Mouse (Mus musculus) hindbrain, embryonic 13.5 days (tissue): ENCODE data around the gene Sirpa. TPM values are rescaled to one million over a fixed set of nuclear protein-coding genes. Genes with fewer than 3 reads are reported as not detected.

ENCODE experiments used
- ATAC-seq: fragments of 200-750 bp; cut with Nextera tagmentation; 2 replicates; pipeline ENCODE4 v1.8.0; 2017; ENCODE audit warnings: moderate TSS enrichment; ENCODE audit not compliant: low FRiP score
- H3K27ac ChIP-seq: fragments of 300-500 bp; sonication (generic); 2 replicates; pipeline ENCODE4 v1.5.1; 2015; ENCODE audit warnings: inconsistent platforms, mild to moderate bottlenecking, moderate library complexity
- H3K27me3 ChIP-seq: fragments of 300-500 bp; sonication (generic); 2 replicates; pipeline ENCODE4 v1.6.1; 2015; ENCODE audit warnings: mild to moderate bottlenecking, inconsistent platforms
- H3K36me3 ChIP-seq: fragments of 300-500 bp; sonication (generic); 2 replicates; pipeline ENCODE4 v1.6.1; 2015; ENCODE audit warnings: mild to moderate bottlenecking, inconsistent platforms
- H3K4me1 ChIP-seq: fragments of 300-500 bp; sonication (generic); replicated peaks from 2 replicates; pipeline ENCODE4 v1.6.1; 2015; ENCODE audit warnings: inconsistent platforms
- H3K4me2 ChIP-seq: fragments of 300-500 bp; sonication (generic); 2 replicates; pipeline ENCODE4 v1.6.1; 2015; ENCODE audit warnings: inconsistent platforms, mild to moderate bottlenecking, moderate library complexity
- H3K4me3 ChIP-seq: fragments of 300-500 bp; sonication (generic); 2 replicates; pipeline ENCODE4 v1.5.1; 2015; ENCODE audit warnings: mild to moderate bottlenecking, inconsistent platforms
- H3K9ac ChIP-seq: fragments of 300-500 bp; sonication (generic); 2 replicates; pipeline ENCODE4 v1.6.1; 2015; ENCODE audit warnings: mild to moderate bottlenecking, inconsistent platforms
- H3K9me3 ChIP-seq: fragments of 300-500 bp; sonication (generic); 2 replicates; pipeline ENCODE4 v1.6.1; 2016; ENCODE audit warnings: inconsistent platforms
- WGBS: fragments of 180-500 bp; shearing (Covaris S2); methylation state at CpG from one replicate; pipeline ENCODE4 v1.1.7; 2015; 5-methylcytosine and 5-hydroxymethylcytosine counted together
- polyA plus RNA-seq: library from polyadenylated mRNA; unstranded; fragments of >200 nt; fragmentation: Nextera tagmentation; extraction: Ambion mirVana; gene quantifications from 2 replicates; pipeline ENCODE4 v1.2.1, GENCODE M21; 2015

Gene Sirpa
- polyA plus RNA-seq = 20.8 and 23.1 TPM in 2 replicates

DNA sequence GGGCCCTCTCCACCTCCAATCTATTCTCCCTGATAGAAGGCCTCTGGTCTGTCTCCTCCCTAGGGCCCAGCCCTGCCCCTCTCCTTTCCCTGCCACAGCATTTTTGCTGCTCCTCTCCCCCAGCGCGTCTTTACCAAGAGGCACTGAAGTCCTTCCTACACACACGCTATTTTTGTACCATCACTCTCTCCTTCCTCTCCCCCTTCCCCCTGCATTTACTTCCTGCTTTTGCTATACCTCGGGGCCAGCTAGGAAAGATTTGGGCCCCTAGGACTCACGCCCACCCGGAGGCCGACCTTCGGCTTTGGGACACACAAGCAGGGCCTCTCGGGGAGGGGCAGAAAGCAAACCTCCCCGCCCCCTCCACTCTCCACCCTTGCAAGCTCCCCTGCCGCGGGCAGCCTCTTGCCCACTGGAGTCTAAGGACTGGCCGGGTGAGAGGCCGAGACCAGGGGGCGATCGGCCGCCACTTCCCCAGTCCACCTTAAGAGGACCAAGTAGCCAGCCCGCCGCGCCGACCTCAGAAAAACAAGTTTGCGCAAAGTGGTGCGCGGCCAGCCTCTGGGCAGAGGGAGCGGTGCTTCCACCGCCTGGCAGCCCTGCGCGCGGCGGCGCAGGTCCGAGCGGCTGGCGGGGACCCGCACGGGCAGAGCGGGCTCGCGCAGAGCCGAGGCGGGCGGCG is at the start of gene Sirpa:
TSS of gene Sirpa (plus strand) at position 377 of the 682 bp plus-strand sequence.
- H3K4me3 ChIP-seq = peak within 1 kb of the TSS; percentile 69
- H3K4me2 ChIP-seq = peak within 1 kb of the TSS; percentile 80
- H3K36me3 ChIP-seq = no peaks in the 10 kb centered on the region
- WGBS = under 1% methylated on average over 24 of the region's 43 CpGs
- H3K27ac ChIP-seq = peak within 1 kb of the TSS; percentile 87
- H3K9me3 ChIP-seq = no peaks in the 10 kb centered on the region
- peak; percentile 90 for ATAC-seq
- peak within 1 kb of the TSS; percentile 88 for H3K9ac ChIP-seq
- peaks cover 14% of the 10 kb centered on the region for H3K27me3 ChIP-seq
- H3K4me1 ChIP-seq = peaks cover 41% of the 10 kb centered on the region

DNA sequence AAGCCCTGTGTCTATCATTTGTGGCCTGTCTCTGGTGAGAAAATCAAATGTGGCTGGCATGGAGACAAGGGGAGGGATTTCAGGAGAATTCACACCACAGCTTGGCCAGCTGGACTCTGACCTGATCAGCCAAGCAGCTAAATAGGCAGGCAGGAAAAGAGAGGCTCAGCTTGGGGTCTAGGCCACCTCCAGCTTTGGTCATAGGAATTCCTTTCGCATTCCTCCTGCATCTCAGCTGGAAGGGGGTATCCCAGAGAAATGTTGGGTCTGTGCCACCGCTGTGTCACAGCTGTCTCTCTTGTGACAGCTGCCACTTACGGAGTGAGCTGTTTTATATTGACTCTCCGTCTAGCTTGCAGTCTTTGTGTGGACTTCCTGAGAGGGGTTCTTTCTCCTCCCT is 48.2 kb upstream of the Sirpa start:
- Histone ChIP-seq H3K27ac (peak overlapping the region; percentile 1; the same call in 1 of the 2 replicates), H3K36me3 (no peaks in the 10 kb centered on the region), H3K4me3 (no peak overlapping the region), H3K9me3 (no peaks in the 10 kb centered on the region), H3K4me2 (no peak overlapping the region), H3K4me1 (0 out of 2 replicates have a peak, but pooled peaks cover 1% of the 10 kb centered on the region), H3K9ac (no peak overlapping the region), H3K27me3 (peaks cover 2% of the 10 kb centered on the region)
- 14% methylated on average over 4 of the region's 4 CpGs for WGBS
- no peak for ATAC-seq

DNA sequence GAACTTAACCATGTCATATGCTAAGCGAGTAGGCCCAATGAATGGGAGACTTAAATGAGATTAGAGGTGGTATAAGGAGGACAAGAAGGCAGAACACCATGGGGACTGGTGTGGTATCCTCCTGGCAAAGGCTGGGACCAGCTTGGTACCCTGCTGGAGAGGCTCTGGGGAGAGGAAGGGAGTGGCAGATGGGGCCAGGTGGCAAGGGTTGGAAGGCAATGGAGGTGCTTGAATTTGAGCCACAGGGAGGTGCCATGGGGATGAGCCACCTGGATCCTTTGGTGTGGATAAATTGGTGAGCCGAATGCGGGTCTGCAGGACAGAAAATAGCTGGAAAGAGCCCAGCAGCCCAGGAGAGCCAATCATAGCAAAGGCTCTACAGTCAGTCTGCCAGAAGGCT is 47.7 kb upstream of the Sirpa start:
- 62% methylated on average over 3 of the region's 3 CpGs for WGBS

DNA sequence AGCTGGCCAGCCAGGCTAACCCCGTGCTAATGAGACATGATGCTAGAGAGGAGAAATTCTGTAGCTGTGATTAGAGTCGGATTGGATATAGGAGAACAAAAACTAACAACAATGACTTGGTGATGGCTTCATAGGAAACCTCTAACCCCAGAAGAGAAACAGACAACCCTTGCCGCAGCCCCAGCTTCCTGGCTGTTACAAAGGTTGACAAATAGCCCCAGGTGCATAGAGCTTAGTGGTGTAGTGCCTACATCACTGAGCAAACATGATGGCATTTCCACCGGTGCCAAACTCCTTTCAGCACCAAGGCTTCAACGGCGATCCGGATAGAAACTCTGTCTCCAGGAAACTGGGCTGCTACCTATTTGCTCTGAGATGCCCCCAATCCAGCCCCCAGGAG is 47.0 kb upstream of the Sirpa start:
- Histone ChIP-seq H3K9ac (no peak overlapping the region), H3K4me2 (no peak overlapping the region), H3K4me3 (no peak overlapping the region), H3K27me3 (peaks cover 2% of the 10 kb centered on the region), H3K27ac (no peak overlapping the region), H3K36me3 (no peaks in the 10 kb centered on the region), H3K4me1 (0 out of 2 replicates have a peak, but pooled peaks cover 6% of the 10 kb centered on the region), H3K9me3 (no peaks in the 10 kb centered on the region)
- 86% methylated on average over 7 of the region's 7 CpGs for WGBS
- no peak for ATAC-seq

More for the DNA sequence above, 47.7 kb upstream of the Sirpa start:
- Histone ChIP-seq H3K27ac (peak overlapping the region; percentile 1; the same call in 1 of the 2 replicates), H3K4me1 (0 out of 2 replicates have a peak, but pooled peaks cover 6% of the 10 kb centered on the region), H3K27me3 (peaks cover 2% of the 10 kb centered on the region), H3K4me3 (no peak overlapping the region), H3K36me3 (no peaks in the 10 kb centered on the region), H3K9ac (no peak overlapping the region), H3K9me3 (no peaks in the 10 kb centered on the region), H3K4me2 (no peak overlapping the region)
- ATAC-seq = no peak

DNA sequence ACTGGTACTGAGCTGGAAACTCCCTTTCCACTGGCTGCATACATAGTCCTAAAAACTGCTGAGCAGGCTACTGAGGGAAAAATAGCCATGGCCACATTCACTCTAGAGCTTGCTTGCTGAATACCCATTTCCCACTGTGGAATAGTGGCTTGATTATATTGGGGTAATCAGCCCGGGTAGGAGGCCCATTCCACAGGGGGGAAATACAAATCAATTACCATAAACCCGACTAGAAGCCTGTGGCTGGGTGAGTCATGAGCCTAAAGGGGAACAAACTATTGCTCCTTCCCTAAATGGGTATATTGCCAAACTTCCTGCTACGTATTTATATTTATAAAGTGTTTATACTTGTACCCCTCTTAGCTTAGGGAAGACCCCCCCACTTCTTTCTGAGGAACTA is 45.9 kb upstream of the Sirpa start:
- Histone ChIP-seq H3K4me2 (no peak overlapping the region), H3K9ac (no peak overlapping the region), H3K4me1 (0 out of 2 replicates have a peak, but pooled peaks cover 6% of the 10 kb centered on the region), H3K27me3 (no peaks in the 10 kb centered on the region; the same call in 1 of the 2 replicates), H3K4me3 (no peak overlapping the region), H3K27ac (no peak overlapping the region), H3K36me3 (no peaks in the 10 kb centered on the region), H3K9me3 (no peaks in the 10 kb centered on the region)
- ATAC-seq = no peak
- WGBS = 70% methylated on average over 3 of the region's 3 CpGs

DNA sequence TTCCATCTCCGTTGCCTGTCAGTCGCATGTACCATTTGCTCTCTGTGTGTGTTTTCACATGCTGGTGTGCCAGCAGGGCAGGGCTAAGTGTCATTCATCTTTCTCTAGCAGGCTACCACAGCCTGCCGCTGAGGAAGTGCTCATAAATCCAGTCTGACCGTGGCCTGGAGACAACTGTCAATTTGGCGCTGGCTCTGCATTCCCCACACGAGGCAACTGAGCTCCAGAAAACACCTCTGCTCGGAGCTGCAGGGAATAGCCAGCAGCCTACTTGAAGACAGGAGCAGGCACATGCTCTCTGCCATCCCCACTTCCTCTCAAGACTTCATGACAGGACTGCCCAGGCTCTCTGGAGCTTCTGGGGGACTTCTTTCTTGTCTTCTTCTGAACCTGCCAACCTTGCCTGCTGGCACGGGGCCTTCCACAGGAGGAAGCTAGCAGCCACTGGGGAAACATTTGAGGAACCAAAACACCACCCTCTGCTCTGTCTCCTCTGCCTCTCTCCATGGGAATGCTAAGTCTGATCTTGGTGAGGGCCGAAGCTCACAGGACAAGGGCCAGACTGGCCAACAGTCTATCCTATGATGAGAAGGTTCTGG is 43.0 kb upstream of the Sirpa start:
- peaks cover 3% of the 10 kb centered on the region; the same call in 1 of the 2 replicates for H3K27me3 ChIP-seq
- H3K9me3 ChIP-seq = no peaks in the 10 kb centered on the region
- H3K4me1 ChIP-seq = 0 out of 2 replicates have a peak, but pooled peaks cover 6% of the 10 kb centered on the region
- H3K4me2 ChIP-seq = no peak overlapping the region
- H3K4me3 ChIP-seq = no peak overlapping the region
- 0 out of 2 replicates have a peak overlapping the region, but pooled peaks have one; percentile 48 for H3K27ac ChIP-seq
- no peaks in the 10 kb centered on the region for H3K36me3 ChIP-seq
- ATAC-seq = no peak
- 53% methylated on average over 9 of the region's 9 CpGs for WGBS
- H3K9ac ChIP-seq = no peak overlapping the region

DNA sequence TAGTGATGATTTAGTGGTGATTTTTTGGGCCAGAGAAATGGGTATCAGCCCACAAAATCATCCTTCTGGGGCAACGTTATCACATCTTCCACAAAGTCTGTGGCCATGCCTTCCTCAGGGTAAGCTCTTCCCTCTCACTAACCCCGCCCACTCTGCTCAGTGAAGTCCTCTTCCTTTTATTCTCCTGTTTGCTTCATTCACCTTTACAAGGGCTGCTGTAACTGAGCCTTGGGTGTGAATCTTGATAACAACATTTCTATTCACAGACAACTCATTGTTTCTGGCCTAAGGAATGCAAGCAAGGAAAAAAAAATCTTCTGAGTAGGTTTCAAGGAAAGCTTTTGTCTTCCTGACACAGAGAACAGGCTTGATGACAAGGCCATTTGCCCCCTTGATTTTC is 41.9 kb upstream of the Sirpa start:
- ATAC-seq = no peak
- WGBS = 53% methylated on average over 2 of the region's 2 CpGs

DNA sequence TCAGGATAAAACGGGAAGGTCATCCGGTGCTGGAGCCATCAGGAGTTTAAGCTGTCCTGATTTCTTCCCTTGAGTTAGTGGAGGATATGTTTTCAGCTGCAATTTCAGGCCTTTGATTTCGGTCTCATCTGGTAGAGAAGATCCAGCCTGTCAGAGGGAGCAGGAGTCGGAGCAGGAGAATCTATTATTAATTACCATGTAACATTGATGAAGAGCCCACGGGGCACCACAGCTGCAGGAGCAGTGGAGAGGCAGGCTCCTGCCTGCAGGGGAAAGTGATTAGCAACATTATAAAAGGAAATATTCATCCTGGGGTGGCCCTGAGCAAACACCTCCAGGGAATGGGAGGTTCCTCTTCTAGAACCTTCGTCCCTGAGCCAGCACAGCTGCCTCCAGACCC is 36.6 kb upstream of the Sirpa start:
- Histone ChIP-seq H3K36me3 (no peaks in the 10 kb centered on the region), H3K4me3 (no peak overlapping the region), H3K9ac (no peak overlapping the region), H3K9me3 (no peaks in the 10 kb centered on the region), H3K4me2 (no peak overlapping the region), H3K4me1 (peaks cover 7% of the 10 kb centered on the region; the same call in 1 of the 2 replicates), H3K27ac (no peak overlapping the region), H3K27me3 (0 out of 2 replicates have a peak, but pooled peaks cover 7% of the 10 kb centered on the region)
- no peak for ATAC-seq
- WGBS = 60% methylated on average over 6 of the region's 6 CpGs

More for the DNA sequence above, 41.9 kb upstream of the Sirpa start:
- no peaks in the 10 kb centered on the region for H3K36me3 ChIP-seq
- peaks cover 7% of the 10 kb centered on the region; the same call in 1 of the 2 replicates for H3K27me3 ChIP-seq
- H3K4me3 ChIP-seq = no peak overlapping the region
- no peaks in the 10 kb centered on the region for H3K9me3 ChIP-seq
- peaks cover 6% of the 10 kb centered on the region; the same call in 1 of the 2 replicates for H3K4me1 ChIP-seq
- no peak overlapping the region for H3K9ac ChIP-seq
- H3K27ac ChIP-seq = no peak overlapping the region
- H3K4me2 ChIP-seq = no peak overlapping the region

DNA sequence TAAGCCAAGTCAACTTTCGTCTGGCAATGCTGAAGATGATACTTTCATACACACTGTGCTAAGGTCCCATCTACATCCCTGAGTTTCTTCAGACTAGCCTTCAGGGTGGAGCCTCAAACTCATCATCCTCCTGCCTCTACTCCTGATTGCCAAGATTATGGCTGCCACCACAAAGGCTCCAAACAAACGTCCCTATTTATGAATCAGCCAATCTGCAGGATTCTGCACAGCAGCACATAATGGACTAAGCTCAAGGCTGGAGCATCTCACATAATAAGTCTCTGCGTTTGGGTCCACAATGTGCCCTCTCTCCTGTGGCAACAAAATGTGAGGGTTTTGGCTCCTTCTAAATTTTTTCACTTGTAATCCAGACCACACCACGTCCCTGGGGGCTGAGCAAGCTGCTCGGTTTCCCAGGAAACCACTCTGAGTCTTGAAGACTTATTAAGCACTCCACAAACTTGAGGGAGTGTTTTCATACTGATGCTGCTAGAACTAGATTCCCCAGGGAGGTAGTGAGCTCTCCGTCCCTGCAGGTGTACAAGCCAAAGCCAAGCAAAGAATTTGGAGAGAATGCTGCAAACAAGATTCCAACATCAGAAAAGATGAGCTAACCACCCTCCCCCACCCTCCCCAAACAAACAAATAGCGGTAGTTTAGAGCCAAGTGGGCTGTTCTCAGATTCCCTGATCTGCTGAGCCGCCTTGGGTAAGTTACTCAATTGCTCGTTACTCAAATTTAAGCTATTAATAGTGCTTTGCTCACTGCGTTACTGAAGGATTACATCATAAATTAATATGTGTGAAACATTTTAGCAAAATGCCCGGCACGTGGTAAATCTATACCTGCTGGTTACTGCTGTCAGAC is 34.4 kb upstream of the Sirpa start:
- ATAC-seq = no peak
- H3K4me2 ChIP-seq = no peak overlapping the region
- peaks cover 10% of the 10 kb centered on the region; the same call in 1 of the 2 replicates for H3K4me1 ChIP-seq
- WGBS = 68% methylated on average over 12 of the region's 12 CpGs
- H3K4me3 ChIP-seq = no peak overlapping the region
- H3K27ac ChIP-seq = no peak overlapping the region
- H3K27me3 ChIP-seq = 0 out of 2 replicates have a peak, but pooled peaks cover 5% of the 10 kb centered on the region
- H3K9ac ChIP-seq = no peak overlapping the region
- no peaks in the 10 kb centered on the region for H3K36me3 ChIP-seq
- H3K9me3 ChIP-seq = no peaks in the 10 kb centered on the region

DNA sequence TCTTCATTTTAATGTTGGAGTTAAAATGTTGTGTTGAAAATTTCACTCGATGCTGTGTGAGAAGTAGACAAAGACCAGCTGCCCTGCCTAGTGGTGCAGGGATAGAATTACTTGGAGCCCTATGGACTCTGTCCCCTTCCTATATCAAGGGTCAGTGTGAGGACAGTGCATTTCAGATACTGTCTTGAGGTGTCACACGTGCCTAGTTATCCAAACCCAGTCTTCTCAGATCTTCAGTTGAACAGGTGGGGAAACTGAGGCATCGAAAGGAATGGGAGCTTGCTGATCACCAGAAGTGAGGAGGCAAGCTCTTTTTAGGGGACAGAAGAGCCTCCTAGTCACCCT is 33.8 kb upstream of the Sirpa start:
- no peak overlapping the region for H3K4me2 ChIP-seq
- no peak for ATAC-seq
- no peaks in the 10 kb centered on the region for H3K9me3 ChIP-seq
- H3K4me3 ChIP-seq = no peak overlapping the region
- no peak overlapping the region for H3K9ac ChIP-seq
- H3K36me3 ChIP-seq = no peaks in the 10 kb centered on the region
- no peak overlapping the region for H3K27ac ChIP-seq
- 0 out of 2 replicates have a peak, but pooled peaks cover 5% of the 10 kb centered on the region for H3K27me3 ChIP-seq
- peaks cover 16% of the 10 kb centered on the region for H3K4me1 ChIP-seq
- 86% methylated on average over 3 of the region's 3 CpGs for WGBS

DNA sequence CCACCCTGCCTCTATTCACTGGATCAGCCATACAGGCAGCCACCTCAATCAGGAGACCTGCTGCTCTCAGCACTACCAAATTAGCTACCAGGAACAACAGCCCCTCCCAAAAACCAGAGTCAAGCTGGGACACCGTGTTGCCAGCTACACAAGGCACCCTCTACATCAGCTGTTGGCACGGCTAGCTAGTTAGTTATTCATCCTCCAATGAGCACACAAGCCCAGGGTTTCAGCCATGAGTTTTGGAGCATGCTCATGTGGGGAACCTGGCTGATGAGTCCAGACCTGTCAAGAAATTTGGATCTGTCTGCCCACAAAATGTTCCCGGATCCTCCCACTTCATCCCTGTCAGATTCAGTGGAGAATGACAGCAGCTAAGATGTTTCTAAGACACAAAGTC is 30.8 kb upstream of the Sirpa start:
- Histone ChIP-seq H3K4me3 (no peak overlapping the region), H3K27me3 (0 out of 2 replicates have a peak, but pooled peaks cover 3% of the 10 kb centered on the region), H3K4me1 (peaks cover 19% of the 10 kb centered on the region), H3K27ac (no peak overlapping the region), H3K9me3 (no peaks in the 10 kb centered on the region), H3K4me2 (no peak overlapping the region), H3K9ac (no peak overlapping the region), H3K36me3 (no peaks in the 10 kb centered on the region)
- 74% methylated on average over 3 of the region's 3 CpGs for WGBS
- no peak for ATAC-seq
